Comparison of ENCODE assay signal across 8 mouse cellular contexts in the genomic region with DNA sequence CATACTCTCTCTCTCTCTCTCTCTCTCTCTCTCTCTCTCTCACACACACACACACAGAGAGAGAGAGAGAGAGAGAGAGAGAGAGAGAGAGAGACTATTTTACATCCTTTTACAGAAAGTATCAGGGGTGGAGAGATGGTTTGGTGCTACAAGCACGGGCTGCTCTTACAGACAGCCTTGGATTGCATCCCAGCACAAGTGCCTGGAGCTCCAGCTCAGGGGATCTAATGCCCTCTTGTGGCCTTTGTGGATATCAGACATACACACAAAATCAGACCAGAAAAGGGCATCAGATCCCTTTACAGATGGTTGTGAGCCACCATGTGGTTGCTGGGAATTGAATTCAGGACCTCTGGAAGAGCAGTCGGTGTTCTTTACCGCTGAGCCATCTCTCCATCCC. TPM values are rescaled to one million over a fixed set of nuclear protein-coding genes. Genes with fewer than 3 reads are reported as not detected.
DNase-seq lines count a peak whose midpoint lies in the region; ATAC-seq and TF ChIP-seq lines count a peak whose summit lies in the region.
"Not testable (repeated sequence)": the region's sequence is repeated elsewhere in the genome, so short reads cannot be mapped to it uniquely, and the experiment has no call there.

No protein-coding gene starts in this region.

- not testable (repeated sequence) for TF ChIP-seq EP300 in ES-Bruce4 (IDR thresholded peaks at IDR 0.05; ENCODE audit: insufficient read depth, low read depth, low read length)

- not testable (repeated sequence) for H3K9ac ChIP-seq in ES-Bruce4 (ENCODE audit: low read depth, poor library complexity, severe bottlenecking); forebrain, embryonic 12.5 days; neural tube, embryonic 13.5 days

- H3K36me3 ChIP-seq in ES-Bruce4 (ENCODE audit: control insufficient read depth, insufficient read depth, low read length, poor library complexity, severe bottlenecking); forebrain, embryonic 12.5 days (replicated peaks); neural tube, embryonic 13.5 days; thymus, adult 2 months (ENCODE audit: control insufficient read depth, insufficient read depth, low read length): not testable (repeated sequence)

- WGBS in forebrain, embryonic 12.5 days = 3% methylated on average over 3 of the region's 3 CpGs
- 3% methylated on average over 3 of the region's 3 CpGs for WGBS in neural tube, embryonic 13.5 days
- WGBS in thymus, adult 2 months = 4% methylated on average over 3 of the region's 3 CpGs

- H3K9me3 ChIP-seq in ES-Bruce4 (replicated peaks; ENCODE audit: control insufficient read depth, insufficient read depth, low read length, poor library complexity, severe bottlenecking); forebrain, embryonic 12.5 days; neural tube, embryonic 13.5 days: not testable (repeated sequence)

- not testable (repeated sequence) for H3K4me1 ChIP-seq in ES-Bruce4 (ENCODE audit: control insufficient read depth, insufficient read depth, low read length); forebrain, embryonic 12.5 days; neural tube, embryonic 13.5 days (replicated peaks); thymus, adult 2 months (replicated peaks; ENCODE audit: control insufficient read depth, insufficient read depth, low read length)

- H3K4me3 ChIP-seq in ES-Bruce4 (ENCODE audit: low read depth, low read length); forebrain, embryonic 12.5 days (replicated peaks); neural tube, embryonic 13.5 days; thymus, adult 2 months (ENCODE audit: control insufficient read depth, insufficient read depth, low read length): not testable (repeated sequence)

- peak; percentile 92 for ATAC-seq in cerebellum, adult (ENCODE audit: insufficient number of reproducible peaks, low FRiP score, low TSS enrichment)
- not testable (repeated sequence) for ATAC-seq in forebrain, embryonic 12.5 days (ENCODE audit: low FRiP score)
- peak; percentile 87 for ATAC-seq in neural tube, embryonic 13.5 days (ENCODE audit: low read depth)

- TF ChIP-seq CTCF in ES-Bruce4 (IDR thresholded peaks at IDR 0.05; ENCODE audit: low read depth, low read length) = peak; percentile 80
- not testable (repeated sequence) for TF ChIP-seq CTCF in thymus, adult 2 months (IDR thresholded peaks at IDR 0.05; ENCODE audit: borderline replicate concordance, control insufficient read depth, extremely low read depth, insufficient read depth, low read length, poor library complexity)

- not testable (repeated sequence) for H3K4me2 ChIP-seq in forebrain, embryonic 12.5 days; neural tube, embryonic 13.5 days

- DNase-seq in heart, postnatal 4 days = peak; percentile 75
- peak; percentile 79 to 80 for DNase-seq in kidney, postnatal 25 days
- DNase-seq in lung, adult 18-20 months = peak; percentile 54 to 74
- peak; percentile 64 for DNase-seq in thymus, adult 2 months

- not testable (repeated sequence) for TF ChIP-seq POLR2A in ES-Bruce4 (IDR thresholded peaks at IDR 0.05; ENCODE audit: insufficient read depth, low read length); thymus, adult 2 months (IDR thresholded peaks at IDR 0.05; ENCODE audit: control insufficient read depth, extremely low read depth, insufficient read depth, low read length, poor library complexity)

- not testable (repeated sequence) for H3K27me3 ChIP-seq in ES-Bruce4 (ENCODE audit: control insufficient read depth, insufficient read depth, low read length, poor library complexity, severe bottlenecking); forebrain, embryonic 12.5 days; neural tube, embryonic 13.5 days; thymus, adult 2 months (ENCODE audit: control insufficient read depth, insufficient read depth, low read length)

- not testable (repeated sequence) for H3K27ac ChIP-seq in ES-Bruce4 (ENCODE audit: insufficient read depth, low read length); neural tube, embryonic 13.5 days (replicated peaks); thymus, adult 2 months (ENCODE audit: control insufficient read depth, insufficient read depth, low read length)
- 0 out of 2 replicates have a peak overlapping the region, but pooled peaks have one; percentile 19 for H3K27ac ChIP-seq in forebrain, embryonic 12.5 days

RNA-seq across cellular contexts. Expression of a gene that starts 13.8 kb away (rescaled TPM):
- polyA plus RNA-seq in ES-Bruce4 (2011; ENCODE audit: insufficient read depth, insufficient read length, low read depth, missing spikeins) = 298 and 315 TPM in 2 replicates
- polyA plus RNA-seq in forebrain, embryonic 12.5 days (2016; fragmentation: Nextera tagmentation; extraction: Ambion mirVana) = 104 and 110 TPM in 2 replicates
- total RNA-seq in heart, postnatal 4 days (2021) = 100 to 1,000 TPM; 216 to 218 TPM
- 63.5 and 71.8 TPM in 2 replicates for polyA plus RNA-seq in neural tube, embryonic 13.5 days (2015; fragmentation: Nextera tagmentation; extraction: Ambion mirVana)
- 223 and 238 TPM in 2 replicates for polyA plus RNA-seq in thymus, adult 2 months (2012; rRNA removed)

RNA-seq across cellular contexts. Expression of a gene that starts 15.2 kb away (rescaled TPM):
- polyA plus RNA-seq in ES-Bruce4 (2011; ENCODE audit: insufficient read depth, insufficient read length, low read depth, missing spikeins) = 3.8 and 4.6 TPM in 2 replicates
- 1.1 and 1.7 TPM in 2 replicates for polyA plus RNA-seq in forebrain, embryonic 12.5 days (2016; fragmentation: Nextera tagmentation; extraction: Ambion mirVana)
- total RNA-seq in heart, postnatal 4 days (2021) = 1 to 10 TPM; 3.8 to 3.9 TPM
- 1.9 and 2.3 TPM in 2 replicates for polyA plus RNA-seq in neural tube, embryonic 13.5 days (2015; fragmentation: Nextera tagmentation; extraction: Ambion mirVana)
- 0.15 and 0.20 TPM in 2 replicates for polyA plus RNA-seq in thymus, adult 2 months (2012; rRNA removed)

RNA-seq across cellular contexts. Expression of a gene that starts 15.3 kb away (rescaled TPM):
- polyA plus RNA-seq in ES-Bruce4 (2011; ENCODE audit: insufficient read depth, insufficient read length, low read depth, missing spikeins) = 8.5 and 10.4 TPM in 2 replicates
- 52.2 and 52.3 TPM in 2 replicates for polyA plus RNA-seq in forebrain, embryonic 12.5 days (2016; fragmentation: Nextera tagmentation; extraction: Ambion mirVana)
- total RNA-seq in heart, postnatal 4 days (2021) = 10 to 100 TPM; 45.4 to 48.7 TPM
- 28.4 and 33.8 TPM in 2 replicates for polyA plus RNA-seq in neural tube, embryonic 13.5 days (2015; fragmentation: Nextera tagmentation; extraction: Ambion mirVana)
- polyA plus RNA-seq in thymus, adult 2 months (2012; rRNA removed) = 134 and 141 TPM in 2 replicates

RNA-seq across cellular contexts. Expression of a gene that starts 29.3 kb away (rescaled TPM):
- 11.7 and 11.9 TPM in 2 replicates for polyA plus RNA-seq in ES-Bruce4 (2011; ENCODE audit: insufficient read depth, insufficient read length, low read depth, missing spikeins)
- polyA plus RNA-seq in forebrain, embryonic 12.5 days (2016; fragmentation: Nextera tagmentation; extraction: Ambion mirVana) = 48.8 and 50.3 TPM in 2 replicates
- 10 to 100 TPM; 52.4 to 59.4 TPM for total RNA-seq in heart, postnatal 4 days (2021)
- polyA plus RNA-seq in neural tube, embryonic 13.5 days (2015; fragmentation: Nextera tagmentation; extraction: Ambion mirVana) = 35.3 and 36.0 TPM in 2 replicates
- 232 and 249 TPM in 2 replicates for polyA plus RNA-seq in thymus, adult 2 months (2012; rRNA removed)

RNA-seq across cellular contexts. Expression of a gene that starts 55.3 kb away (rescaled TPM):
- 13.5 and 13.7 TPM in 2 replicates for polyA plus RNA-seq in ES-Bruce4 (2011; ENCODE audit: insufficient read depth, insufficient read length, low read depth, missing spikeins)
- 20.6 and 20.8 TPM in 2 replicates for polyA plus RNA-seq in forebrain, embryonic 12.5 days (2016; fragmentation: Nextera tagmentation; extraction: Ambion mirVana)
- total RNA-seq in heart, postnatal 4 days (2021) = 10 to 100 TPM; 10.5 to 12.9 TPM
- polyA plus RNA-seq in neural tube, embryonic 13.5 days (2015; fragmentation: Nextera tagmentation; extraction: Ambion mirVana) = 19.3 and 21.6 TPM in 2 replicates
- polyA plus RNA-seq in thymus, adult 2 months (2012; rRNA removed) = 31.4 and 31.6 TPM in 2 replicates
